Mouse (Mus musculus) midbrain, postnatal 0 days (tissue): ENCODE results near the gene Asb6. TPM values are rescaled to one million over a fixed set of nuclear protein-coding genes. Genes with fewer than 3 reads are reported as not detected.
A peak's percentile ranks its signal among the peaks of the same experiment; 100 is the strongest.

Source experiments
- ATAC-seq: fragments of 200-750 bp; cut with Nextera tagmentation; 2 replicates; pipeline ENCODE4 v1.8.0; 2017; ENCODE audit warnings: moderate number of reproducible peaks, mild to moderate bottlenecking, moderate TSS enrichment, moderate library complexity; ENCODE audit not compliant: low FRiP score
- DNase-seq: peaks from one replicate; pipeline ENCODE4 v3.0.0-alpha.2; 2015; ENCODE audit warnings: low spot score
- H3K27ac ChIP-seq: fragments of 300-500 bp; sonication (generic); 2 replicates; pipeline ENCODE4 v1.5.1; 2014; ENCODE audit warnings: low read depth, mild to moderate bottlenecking, low read length, mixed read lengths
- H3K27me3 ChIP-seq: fragments of 300-500 bp; sonication (generic); 2 replicates; pipeline ENCODE4 v1.6.1; 2014; ENCODE audit warnings: low read length, control low read depth, mixed read lengths; ENCODE audit not compliant: insufficient read depth
- H3K36me3 ChIP-seq: fragments of 300-500 bp; sonication (generic); 2 replicates; pipeline ENCODE4 v1.6.1; 2014; ENCODE audit warnings: low read length, control low read depth, mixed read lengths; ENCODE audit not compliant: insufficient read depth
- H3K4me1 ChIP-seq: fragments of 300-500 bp; sonication (generic); 2 replicates; pipeline ENCODE4 v1.6.1; 2014; ENCODE audit warnings: mild to moderate bottlenecking, control low read depth, antibody characterized with exemption, low read length, mixed read lengths; ENCODE audit not compliant: insufficient read depth
- H3K4me2 ChIP-seq: fragments of 300-500 bp; sonication (generic); 2 replicates; pipeline ENCODE4 v1.6.1; 2014; ENCODE audit warnings: low read depth, mild to moderate bottlenecking, low read length, mixed read lengths; ENCODE audit not compliant: poor library complexity, severe bottlenecking
- H3K4me3 ChIP-seq: fragments of 300-500 bp; sonication (generic); 2 replicates; pipeline ENCODE4 v1.5.1; 2014; ENCODE audit warnings: low read depth, mild to moderate bottlenecking, low read length, moderate library complexity
- H3K9ac ChIP-seq: fragments of 300-500 bp; sonication (generic); replicated peaks from 2 replicates; pipeline ENCODE4 v1.6.1; 2014; ENCODE audit warnings: mild to moderate bottlenecking, low read length, moderate library complexity, mixed read lengths; ENCODE audit not compliant: poor library complexity, severe bottlenecking
- H3K9me3 ChIP-seq: fragments of 300-500 bp; sonication (generic); 2 replicates; pipeline ENCODE4 v1.6.1; 2016; ENCODE audit warnings: low read length, control low read depth
- CTCF ChIP-seq: IDR thresholded peaks from 2 replicates; pipeline ENCODE4 v1.5.1; 2016; ENCODE audit warnings: antibody characterized with exemption, mild to moderate bottlenecking
- WGBS: fragments of 180-500 bp; shearing (Covaris S2); extraction: QIAGEN DNeasy Blood & Tissue Kit; methylation state at CpG from one replicate; pipeline ENCODE4 v1.1.7; 2014; 5-methylcytosine and 5-hydroxymethylcytosine counted together
- polyA plus RNA-seq: library from polyadenylated mRNA; unstranded; fragments of >200 nt; fragmentation: Nextera tagmentation; extraction: Ambion mirVana; gene quantifications from 2 replicates; pipeline ENCODE4 v1.2.1, GENCODE M21; 2015
- total RNA-seq: library from RNA; depleted of rRNA; stranded (reverse); fragments of >200 nt; gene quantifications from 2 replicates; pipeline ENCODE4 v1.2.3, GENCODE M21; 2014

Gene Asb6
- total and polyA plus RNA-seq, 2 experiments from 2014 or later = 36.1 to 40.7 TPM

GRCm38 (mm10) chr2:30870863-30871262, 40.7 kb upstream of the Asb6 start:
- Histone ChIP-seq H3K4me2 (no peak overlapping the region), H3K27me3 (no peaks in the 10 kb centered on the region), H3K4me1 (no peaks in the 10 kb centered on the region), H3K9me3 (no peaks in the 10 kb centered on the region), H3K27ac (no peak overlapping the region), H3K9ac (no peak overlapping the region), H3K4me3 (no peak overlapping the region), H3K36me3 (no peaks in the 10 kb centered on the region)
- DNase-seq (peak; percentile 55), ATAC-seq (no peak)
- 57% methylated on average over 8 of the region's 8 CpGs for WGBS
- TF ChIP-seq CTCF = no peak

DNA sequence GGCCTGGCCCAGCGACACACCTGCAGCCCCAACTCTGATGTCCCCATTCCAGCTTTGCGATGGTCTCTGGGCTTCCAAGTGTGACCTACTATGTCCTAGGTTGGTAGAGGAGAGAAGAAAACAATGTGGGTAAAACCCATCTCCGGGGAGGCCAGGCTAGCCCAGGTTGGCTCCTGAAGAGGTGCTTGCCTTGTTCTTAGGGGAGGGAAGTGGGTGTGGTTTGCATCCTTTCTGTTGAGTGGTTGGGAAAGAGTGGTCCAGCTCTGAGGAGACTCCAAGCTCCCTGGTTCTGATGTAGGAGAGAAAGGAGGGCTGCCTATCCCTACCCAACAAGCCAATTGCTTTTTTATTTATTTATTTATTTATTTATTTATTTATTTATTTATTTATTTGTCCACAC, 35.3 kb upstream of the Asb6 start:
- no peak overlapping the region; the same call in 1 of the 2 replicates for H3K9ac ChIP-seq
- H3K4me1 ChIP-seq = peaks cover 3% of the 10 kb centered on the region; the same call in 1 of the 2 replicates
- H3K27me3 ChIP-seq = no peaks in the 10 kb centered on the region
- no peak for TF ChIP-seq CTCF
- H3K9me3 ChIP-seq = no peaks in the 10 kb centered on the region
- no peak for ATAC-seq
- no peak overlapping the region for H3K4me3 ChIP-seq
- no peaks in the 10 kb centered on the region for H3K36me3 ChIP-seq
- no peak overlapping the region for H3K27ac ChIP-seq
- WGBS = 47% methylated on average over 3 of the region's 3 CpGs
- H3K4me2 ChIP-seq = peak overlapping the region; percentile 44; the same call in 1 of the 2 replicates
- no peak for DNase-seq

DNA sequence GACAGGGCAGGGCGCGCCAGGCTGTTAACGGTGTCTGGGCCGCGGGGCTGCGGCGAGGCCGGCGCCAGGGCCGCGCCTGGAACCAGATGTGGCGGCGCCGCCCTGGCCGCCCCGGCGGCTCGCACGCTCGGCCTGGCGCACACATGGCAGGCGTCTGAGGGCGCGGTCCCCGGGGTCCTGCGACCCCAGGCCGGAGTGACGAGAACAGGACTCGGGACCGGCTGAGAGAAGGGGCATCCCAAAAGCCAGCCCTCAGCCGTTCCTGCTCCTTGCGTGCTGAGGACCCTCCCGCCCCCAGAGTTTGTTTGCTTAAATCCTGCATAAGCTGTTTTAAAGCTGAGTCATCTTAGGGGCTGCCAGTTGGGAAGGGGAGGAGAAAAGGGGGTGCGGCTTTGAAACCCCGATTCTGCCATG, 34.8 kb upstream of the Asb6 start:
- Histone ChIP-seq H3K36me3 (no peaks in the 10 kb centered on the region), H3K27me3 (no peaks in the 10 kb centered on the region), H3K9ac (peak overlapping the region; percentile 34), H3K9me3 (no peaks in the 10 kb centered on the region), H3K4me2 (peak overlapping the region; percentile 44), H3K27ac (no peak overlapping the region), H3K4me3 (peak overlapping the region; percentile 13), H3K4me1 (peaks cover 3% of the 10 kb centered on the region; the same call in 1 of the 2 replicates)
- ATAC-seq = peak; percentile 20; the same call in 1 of the 2 replicates
- WGBS = 2% methylated on average over 35 of the region's 35 CpGs
- no peak for TF ChIP-seq CTCF
- DNase-seq = no peak

DNA sequence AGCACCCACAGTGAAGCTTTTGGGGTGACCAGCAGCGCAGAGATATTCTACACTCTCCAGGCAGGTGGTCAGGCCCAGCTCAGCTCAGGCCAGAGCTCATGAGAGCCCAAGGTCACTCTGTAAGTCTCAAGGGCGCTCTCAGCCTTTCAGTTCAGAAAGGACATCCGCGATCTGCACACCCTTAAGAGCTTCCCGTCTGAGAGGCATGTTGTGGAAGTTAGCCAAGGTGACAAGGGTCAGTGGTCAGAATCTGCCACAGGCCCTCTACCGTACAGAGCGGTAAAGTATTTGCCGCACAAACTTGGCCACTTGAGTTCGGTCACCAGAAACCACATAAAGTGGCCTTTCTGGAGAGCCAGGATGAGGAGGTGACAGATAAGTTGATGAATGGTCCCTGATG, 33.4 kb upstream of the Asb6 start:
- Histone ChIP-seq H3K36me3 (no peaks in the 10 kb centered on the region), H3K4me2 (no peak overlapping the region), H3K9ac (no peak overlapping the region), H3K27me3 (no peaks in the 10 kb centered on the region), H3K4me1 (peaks cover 3% of the 10 kb centered on the region; the same call in 1 of the 2 replicates), H3K9me3 (no peaks in the 10 kb centered on the region), H3K4me3 (no peak overlapping the region), H3K27ac (no peak overlapping the region)
- 87% methylated on average over 9 of the region's 9 CpGs for WGBS
- DNase-seq (no peak), ATAC-seq (no peak)
- no peak for TF ChIP-seq CTCF

- Histone ChIP-seq H3K4me3 (no peak overlapping the region), H3K36me3 (no peaks in the 10 kb centered on the region), H3K4me2 (no peak overlapping the region), H3K9ac (no peak overlapping the region), H3K27me3 (no peaks in the 10 kb centered on the region), H3K9me3 (no peaks in the 10 kb centered on the region), H3K27ac (no peak overlapping the region), H3K4me1 (peaks cover 8% of the 10 kb centered on the region)
- no peak for ATAC-seq
- 71% methylated on average over 4 of the region's 4 CpGs for WGBS
- no peak for TF ChIP-seq CTCF
- no peak for DNase-seq
Observed at GRCm38 (mm10) chr2:30862081-30862480, 31.9 kb upstream of the Asb6 start.

DNA sequence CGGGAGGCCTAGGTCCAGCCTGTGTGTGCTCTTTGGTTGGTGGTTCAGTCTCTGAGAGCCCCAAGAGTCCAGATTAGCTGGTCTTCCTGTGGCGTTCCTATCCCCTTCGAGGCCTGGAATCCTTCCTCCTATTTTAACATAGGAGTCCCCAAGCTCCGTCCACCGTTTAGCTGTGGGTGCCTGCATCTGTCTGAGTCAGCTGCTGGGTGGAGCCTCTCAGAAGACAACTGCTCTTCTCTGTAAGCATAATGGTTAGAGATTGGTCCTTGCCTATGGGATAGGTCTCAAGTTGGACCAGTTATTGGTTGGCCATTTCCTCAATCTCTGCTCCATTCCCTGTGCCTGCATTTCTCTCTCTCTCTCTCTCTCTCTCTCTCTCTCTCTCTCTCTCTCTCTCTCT, 29.6 kb upstream of the Asb6 start:
- H3K27me3 ChIP-seq = no peaks in the 10 kb centered on the region
- H3K4me1 ChIP-seq = peaks cover 13% of the 10 kb centered on the region
- H3K4me3 ChIP-seq = no peak overlapping the region
- DNase-seq (no peak), ATAC-seq (no peak)
- no peak overlapping the region for H3K27ac ChIP-seq
- H3K9me3 ChIP-seq = no peaks in the 10 kb centered on the region
- no peak for TF ChIP-seq CTCF
- H3K9ac ChIP-seq = no peak overlapping the region
- 87% methylated on average over 5 of the region's 5 CpGs for WGBS
- no peak overlapping the region for H3K4me2 ChIP-seq
- H3K36me3 ChIP-seq = no peaks in the 10 kb centered on the region
